Mouse (Mus musculus) layer of hippocampus, adult 9-10 months (tissue): ENCODE results near the gene Msantd3.

Source experiments
- DNase-seq: peaks from one replicate; pipeline ENCODE4 v3.0.0; 2022; ENCODE audit warnings: low spot score

Gene Msantd3

DNA sequence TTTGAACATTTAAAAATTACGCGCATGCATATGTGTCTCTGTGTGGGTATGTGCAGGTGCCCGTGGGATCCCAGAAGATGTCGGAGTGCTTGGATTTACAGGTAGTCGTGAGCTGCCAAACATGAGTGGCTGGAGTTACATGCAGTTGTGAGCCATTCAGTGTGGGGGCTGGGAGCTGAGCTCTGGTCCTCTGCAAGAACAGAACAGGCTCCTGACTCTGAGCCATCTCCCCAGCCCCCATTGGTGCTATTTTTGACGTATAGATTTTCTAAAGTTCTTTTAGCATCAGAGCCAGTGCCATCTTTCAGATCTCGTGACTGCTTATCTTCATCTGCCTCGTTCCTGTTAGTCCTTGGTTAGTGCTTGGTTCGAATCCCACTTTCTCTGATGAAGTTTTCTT is 69.8 kb downstream of the Msantd3 start:
- no peak for DNase-seq

GRCm38 (mm10) chr4:48610251-48610650 is 70.5 kb downstream of the Msantd3 start:
- DNase-seq = no peak
